Mouse (Mus musculus) heart, postnatal 4 days (tissue): ENCODE measurements around the gene Acta2. TPM values are rescaled to one million over a fixed set of nuclear protein-coding genes. Genes with fewer than 3 reads are reported as not detected.

Experiments used
- total RNA-seq, 2 experiments: library from RNA; stranded (reverse); gene quantifications; 2 replicates each; pipeline ENCODE4 v1.2.3; 2021

The Acta2 gene
- total RNA-seq, 2 experiments from 2014 or later: 1,243 to 1,503 TPM

Other genes starting within 250 kb of the Acta2 start
- not detected for gene Lipk, start 247.3 kb downstream of the Acta2 start, total RNA-seq
- gene Lipn, start 188.2 kb downstream of the Acta2 start, total RNA-seq: not detected
- gene Lipm, start 154.7 kb downstream of the Acta2 start, total RNA-seq: not detected
- gene Ankrd22, start 89.5 kb downstream of the Acta2 start, total RNA-seq: not detected
- 1 to 10 TPM; 7.1 to 7.9 TPM for gene Stambpl1, start 63.4 kb downstream of the Acta2 start, total RNA-seq
- 1 to 10 TPM; 4.3 to 4.6 TPM for gene Fas, start 35.1 kb upstream of the Acta2 start, total RNA-seq
- gene Ch25h, start 219.6 kb upstream of the Acta2 start, total RNA-seq: under 1 TPM; 0.32 to 0.45 TPM